ENCODE assay signal across 8 mouse cellular contexts in genomic region chr4:139580663-139581336, GRCm38 (mm10). TPM values are rescaled to one million over a fixed set of nuclear protein-coding genes. Genes with fewer than 3 reads are reported as not detected.
A peak's percentile ranks its signal among the peaks of the same experiment; 100 is the strongest.
DNase-seq lines count a peak whose midpoint lies in the region; ATAC-seq lines count a peak whose summit lies in the region.

No protein-coding gene starts in this region.

- H3K4me1 ChIP-seq in heart, embryonic 14.5 days (ENCODE audit: control insufficient read depth in 2 of 2, insufficient read depth in 2 of 2, low read length in 2 of 2): peaks cover 53 to 72% of the 10 kb centered on the region in 2 experiments
- H3K4me1 ChIP-seq in midbrain, embryonic 14.5 days (ENCODE audit: control insufficient read depth, insufficient read depth, low read length): peaks cover 33% of the 10 kb centered on the region

- H3K36me3 ChIP-seq in heart, embryonic 14.5 days (ENCODE audit: control insufficient read depth, insufficient read depth, low read length): no peaks in the 10 kb centered on the region
- H3K36me3 ChIP-seq in midbrain, embryonic 14.5 days (ENCODE audit: control insufficient read depth, insufficient read depth, low read length): no peaks in the 10 kb centered on the region

- H3K9me3 ChIP-seq in heart, embryonic 14.5 days (ENCODE audit: control insufficient read depth, low read length): no peaks in the 10 kb centered on the region
- no peaks in the 10 kb centered on the region for H3K9me3 ChIP-seq in midbrain, embryonic 14.5 days (ENCODE audit: control insufficient read depth, low read length)

- peak overlapping the region; percentile 88 to 91 for H3K27ac ChIP-seq in heart, embryonic 14.5 days (replicated peaks in 1 of 2; ENCODE audit: control insufficient read depth in 1 of 2, insufficient read depth in 1 of 2, low read depth in 2 of 2, low read length in 2 of 2)
- H3K27ac ChIP-seq in midbrain, embryonic 14.5 days (replicated peaks; ENCODE audit: low read depth, low read length): peak overlapping the region; percentile 55

- peak; percentile 40; the same call in 1 of the 2 replicates for ATAC-seq in heart, embryonic 14.5 days (ENCODE audit: insufficient number of reproducible peaks, insufficient read depth, low FRiP score, low read depth)
- no peak; the same call in 1 of the 2 replicates for ATAC-seq in midbrain, embryonic 14.5 days (ENCODE audit: low FRiP score, low TSS enrichment)

- H3K9ac ChIP-seq in heart, embryonic 14.5 days (ENCODE audit: low read length): peak overlapping the region; percentile 62
- H3K9ac ChIP-seq in midbrain, embryonic 14.5 days (replicated peaks; ENCODE audit: low read length): peak overlapping the region; percentile 38; the same call in 1 of the 2 replicates

- peak overlapping the region; percentile 3 to 9; a peak in 2 of 4 replicates for H3K4me3 ChIP-seq in heart, embryonic 14.5 days (ENCODE audit: control insufficient read depth in 1 of 2, insufficient read depth in 1 of 2, low read depth in 1 of 2, low read length in 2 of 2)
- no peak overlapping the region for H3K4me3 ChIP-seq in midbrain, embryonic 14.5 days (replicated peaks; ENCODE audit: low read depth, low read length)

- no peaks in the 10 kb centered on the region for H3K27me3 ChIP-seq in heart, embryonic 14.5 days (ENCODE audit: control insufficient read depth, insufficient read depth, low read length)
- no peaks in the 10 kb centered on the region for H3K27me3 ChIP-seq in midbrain, embryonic 14.5 days (ENCODE audit: control insufficient read depth, insufficient read depth, low read length)

- peak; percentile 2 to 38 for DNase-seq in adrenal gland, adult 18-20 months (ENCODE audit: low spot score in 2 of 2)
- no peak for DNase-seq in adrenal gland, adult 8-10 months
- peak; percentile 68 for DNase-seq in embryo, embryonic 10 days (ENCODE audit: low spot score)
- DNase-seq in kidney, postnatal 14 days: peak; percentile 83
- peak; percentile 35 for DNase-seq in midbrain, embryonic 14.5 days
- DNase-seq in frontal cortex, postnatal 36 days (ENCODE audit: low spot score in 2 of 2): no peak
- no peak for DNase-seq in right cerebral cortex, postnatal 10 days (ENCODE audit: low spot score in 2 of 2)

- H3K4me2 ChIP-seq in heart, embryonic 14.5 days (ENCODE audit: low read length): peak overlapping the region; percentile 84
- peak overlapping the region; percentile 40 for H3K4me2 ChIP-seq in midbrain, embryonic 14.5 days (ENCODE audit: low read length)

- whole genome bisulfite sequencing in heart, embryonic 14.5 days: 3% methylated on average over 15 of the region's 15 CpGs
- 9% methylated on average over 15 of the region's 15 CpGs for WGBS in midbrain, embryonic 14.5 days

RNA-seq across cellular contexts. Expression of gene Gm21969, which starts 22.2 kb away (rescaled TPM):
- total RNA-seq in adrenal gland, adult 18-20 months (2021): not detected
- under 1 TPM in 2 of 4 experiments, not detected in 2; 0.09 to 0.25 TPM for total RNA-seq in adrenal gland, adult 8-10 months (2022)
- polyA plus RNA-seq in heart, embryonic 14.5 days (2014; fragmentation: Nextera tagmentation; extraction: Ambion mirVana): not detected in 2 replicates
- polyA plus RNA-seq in midbrain, embryonic 14.5 days (2014; fragmentation: Nextera tagmentation; extraction: Ambion mirVana): not detected in 2 replicates

RNA-seq across cellular contexts. Expression of gene Aldh4a1, which starts 41.9 kb away (rescaled TPM):
- total RNA-seq in adrenal gland, adult 18-20 months (2021): 100 to 1,000 TPM in 1 of 2 experiments, 10 to 100 TPM in 1; 65.2 to 141 TPM
- 100 to 1,000 TPM in 2 of 4 experiments, 10 to 100 TPM in 2; 62.6 to 149 (median 97.9) TPM for total RNA-seq in adrenal gland, adult 8-10 months (2022)
- polyA plus RNA-seq in heart, embryonic 14.5 days (2014; fragmentation: Nextera tagmentation; extraction: Ambion mirVana): 13.0 and 13.4 TPM in 2 replicates
- 14.1 and 15.2 TPM in 2 replicates for polyA plus RNA-seq in midbrain, embryonic 14.5 days (2014; fragmentation: Nextera tagmentation; extraction: Ambion mirVana)

RNA-seq across cellular contexts. Expression of gene Iffo2, which starts 50.5 kb away (rescaled TPM):
- total RNA-seq in adrenal gland, adult 18-20 months (2021): 10 to 100 TPM; 13.0 to 13.5 TPM
- 10 to 100 TPM; 10.7 to 13.3 (median 12.0) TPM for total RNA-seq in adrenal gland, adult 8-10 months (2022)
- 4.4 and 4.6 TPM in 2 replicates for polyA plus RNA-seq in heart, embryonic 14.5 days (2014; fragmentation: Nextera tagmentation; extraction: Ambion mirVana)
- 5.2 and 6.2 TPM in 2 replicates for polyA plus RNA-seq in midbrain, embryonic 14.5 days (2014; fragmentation: Nextera tagmentation; extraction: Ambion mirVana)

Comparison
In these comparisons a context has a peak if more than half of its experiments do, and no peak if none do; other contexts are left out.
1. DNase-seq: peak in adrenal gland, adult 18-20 months (2 of 2), embryo, embryonic 10 days (single experiment), kidney, postnatal 14 days (single experiment) and midbrain, embryonic 14.5 days (single experiment); none in adrenal gland, adult 8-10 months (single experiment), frontal cortex, postnatal 36 days (0 of 2) and right cerebral cortex, postnatal 10 days (0 of 2).